In genomic region chr2:133481785-133482184, GRCm38 (mm10) we compare ENCODE assay signal across 28 mouse cellular contexts.
A peak's percentile ranks its signal among the peaks of the same experiment; 100 is the strongest.
DNase-seq lines count a peak whose midpoint lies in the region; ATAC-seq and TF ChIP-seq lines count a peak whose summit lies in the region.
"Had no signal": no experiment of that assay in that cellular context is flagged by ENCODE, and none has a peak within 500 bp of the region (broad histone marks: within the 10 kb centered on the region; RNA-seq: fewer than 3 reads in every experiment).

No protein-coding gene starts in this region.

- no peaks in the 10 kb centered on the region for H3K27me3 ChIP-seq in intestine, postnatal 0 days (replicated peaks; ENCODE audit: control insufficient read depth, insufficient read depth, low read length)
- H3K27me3 ChIP-seq: embryonic facial prominence, embryonic 15.5 days; hindbrain, embryonic 15.5 days; lung, embryonic 15.5 days; megakaryocyte, embryonic 14.5 days; midbrain, embryonic 12.5 days; neural tube, embryonic 13.5 days; stomach, embryonic 15.5 days had no signal

- WGBS in intestine, postnatal 0 days: 69% methylated on average over 3 of the region's 3 CpGs

- peak overlapping the region; percentile 75; the same call in 1 of the 2 replicates for H3K27ac ChIP-seq in intestine, postnatal 0 days (ENCODE audit: low read depth, low read length)
- H3K27ac ChIP-seq: embryonic facial prominence, embryonic 10.5 days; embryonic facial prominence, embryonic 15.5 days; hindbrain, embryonic 10.5 days; hindbrain, embryonic 15.5 days; liver, embryonic 14.5 days; lung, embryonic 15.5 days; midbrain, embryonic 12.5 days; neural tube, embryonic 13.5 days; stomach, embryonic 15.5 days had no signal

- H3K36me3 ChIP-seq in intestine, postnatal 0 days (ENCODE audit: control insufficient read depth, insufficient read depth): no peaks in the 10 kb centered on the region
- H3K36me3 ChIP-seq: embryonic facial prominence, embryonic 10.5 days; embryonic facial prominence, embryonic 15.5 days; hindbrain, embryonic 10.5 days; hindbrain, embryonic 15.5 days; lung, embryonic 15.5 days; midbrain, embryonic 12.5 days; neural tube, embryonic 13.5 days; stomach, embryonic 15.5 days had no signal

- 0 out of 2 replicates have a peak, but pooled peaks cover 3% of the 10 kb centered on the region for H3K4me1 ChIP-seq in intestine, postnatal 0 days (replicated peaks; ENCODE audit: control insufficient read depth, insufficient read depth, low read length)
- H3K4me1 ChIP-seq: embryonic facial prominence, embryonic 10.5 days; embryonic facial prominence, embryonic 15.5 days; hindbrain, embryonic 10.5 days; hindbrain, embryonic 15.5 days; lung, embryonic 15.5 days; midbrain, embryonic 12.5 days; neural tube, embryonic 13.5 days; stomach, embryonic 15.5 days had no signal

- no peaks in the 10 kb centered on the region for H3K9me3 ChIP-seq in intestine, postnatal 0 days (ENCODE audit: control insufficient read depth)
- H3K9me3 ChIP-seq: embryonic facial prominence, embryonic 10.5 days; embryonic facial prominence, embryonic 15.5 days; hindbrain, embryonic 10.5 days; hindbrain, embryonic 15.5 days; lung, embryonic 15.5 days; megakaryocyte, embryonic 14.5 days; midbrain, embryonic 12.5 days; neural tube, embryonic 13.5 days; stomach, embryonic 15.5 days had no signal

- intact Hi-C loops in gastrocnemius, postnatal 14 days (cut with DNase I; ENCODE audit: low total_unique reads): no loop called here

- 0 out of 2 replicates have a peak, but pooled peaks have one; percentile 9 for ATAC-seq in intestine, postnatal 0 days
- ATAC-seq: CD4-positive, CD25-positive, alpha-beta regulatory T cell, adult 4 months; forebrain, embryonic 14.5 days; inflammation-experienced regulatory T-cells, adult 6 months had no signal

- DNase-seq in cerebellum, adult 11 months: peak; percentile 1
- DNase-seq in cerebellum, adult 8-10 months: peak; percentile 9
- DNase-seq in cerebellum, postnatal 25 days: peak; percentile 45 to 59
- DNase-seq in gastrocnemius, postnatal 14 days: no peak
- no peak for DNase-seq in frontal cortex, postnatal 25 days (ENCODE audit: low spot score in 2 of 2)
- no peak for DNase-seq in natural killer cell, adult 2 months (ENCODE audit: low spot score in 2 of 2)
- DNase-seq: adrenal gland, postnatal 14 days; heart, postnatal 14 days; kidney, adult 8-10 months; kidney, postnatal 10 days; layer of hippocampus, postnatal 36 days; liver; thymus, postnatal 25 days had no signal

- H3K4me2 ChIP-seq in intestine, postnatal 0 days (replicated peaks; ENCODE audit: low read depth): no peak overlapping the region
- H3K4me2 ChIP-seq: embryonic facial prominence, embryonic 15.5 days; hindbrain, embryonic 15.5 days; lung, embryonic 15.5 days; midbrain, embryonic 12.5 days; neural tube, embryonic 13.5 days; stomach, embryonic 15.5 days had no signal

- TF ChIP-seq CTCF in intestine, postnatal 0 days (IDR thresholded peaks at IDR 0.05; ENCODE audit: low read depth): no peak

- H3K4me3 ChIP-seq in intestine, postnatal 0 days (ENCODE audit: low read depth, low read length): no peak overlapping the region
- H3K4me3 ChIP-seq: embryonic facial prominence, embryonic 10.5 days; embryonic facial prominence, embryonic 15.5 days; hindbrain, embryonic 10.5 days; hindbrain, embryonic 15.5 days; lung, embryonic 15.5 days; megakaryocyte, embryonic 14.5 days; midbrain, embryonic 12.5 days; myocyte; neural tube, embryonic 13.5 days; stomach, embryonic 15.5 days had no signal

- H3K9ac ChIP-seq in intestine, postnatal 0 days (ENCODE audit: low read depth, low read length): no peak overlapping the region
- H3K9ac ChIP-seq: embryonic facial prominence, embryonic 15.5 days; hindbrain, embryonic 15.5 days; liver, embryonic 14.5 days; lung, embryonic 15.5 days; midbrain, embryonic 12.5 days; neural tube, embryonic 13.5 days; stomach, embryonic 15.5 days had no signal

Comparison
In these comparisons a context has a peak if more than half of its experiments do, and no peak if none do; other contexts are left out.
1. DNase-seq: peak in cerebellum, adult 11 months (single experiment), cerebellum, adult 8-10 months (single experiment) and cerebellum, postnatal 25 days (2 of 2); none in gastrocnemius, postnatal 14 days (single experiment), frontal cortex, postnatal 25 days (0 of 2) and natural killer cell, adult 2 months (0 of 2).